Mouse (Mus musculus) megakaryocyte, adult 5-6 weeks (primary cell): Measurements from ENCODE around the gene Psmc4. TPM values are rescaled to one million over a fixed set of nuclear protein-coding genes. Genes with fewer than 3 reads are reported as not detected.

Source experiments
- total RNA-seq, 2 experiments: library from RNA; stranded (forward) in 1 of 2; stranded (reverse) in 1 of 2; fragments of 153-499, 151-499 nt in 1 of 2; fragments of 221-1000, 200-1000 nt in 1 of 2; gene quantifications; 2 replicates each; pipeline versions ENCODE4 v1.2.3 to v1.2.4; 2015 to 2017

The Psmc4 gene
- total RNA-seq, 2 experiments from 2014 or later, result 107 to 114 TPM

Other genes with a start within 250 kb of the Psmc4 start
- 5.9 and 6.2 TPM in 2 replicates for gene Zfp626, start 242.9 kb downstream of the Psmc4 start, total RNA-seq (2015)
- 5.0 and 5.4 TPM in 2 replicates for gene Zfp626, start 242.9 kb downstream of the Psmc4 start, total RNA-seq (2017)
- gene Zfp59, start 211.5 kb downstream of the Psmc4 start, total RNA-seq (2015), result 2.3 and 3.7 TPM in 2 replicates
- gene Zfp59, start 211.5 kb downstream of the Psmc4 start, total RNA-seq (2017), result 2.3 and 3.7 TPM in 2 replicates
- 5.4 and 5.8 TPM in 2 replicates for gene Zfp607a, start 192.6 kb downstream of the Psmc4 start, total RNA-seq (2015)
- gene Zfp607a, start 192.6 kb downstream of the Psmc4 start, total RNA-seq (2017), result 9.0 and 10.0 TPM in 2 replicates
- gene Zfp974, start 120.6 kb downstream of the Psmc4 start, total RNA-seq (2015), result 4.1 and 4.6 TPM in 2 replicates
- gene Zfp974, start 120.6 kb downstream of the Psmc4 start, total RNA-seq (2017), result 4.2 and 5.8 TPM in 2 replicates
- 13.1 and 15.9 TPM in 2 replicates for gene Zfp780b, start 70.9 kb downstream of the Psmc4 start, total RNA-seq (2015)
- gene Zfp780b, start 70.9 kb downstream of the Psmc4 start, total RNA-seq (2017), result 10.6 and 14.1 TPM in 2 replicates
- gene Zfp850, start 36.0 kb downstream of the Psmc4 start, total RNA-seq (2015), result 2.5 and 2.7 TPM in 2 replicates
- 2.8 and 4.5 TPM in 2 replicates for gene Zfp850, start 36.0 kb downstream of the Psmc4 start, total RNA-seq (2017)
- not detected in 2 replicates for gene Fcgbp, start 21.1 kb upstream of the Psmc4 start, total RNA-seq (2015)
- gene Fcgbp, start 21.1 kb upstream of the Psmc4 start, total RNA-seq (2017), result not detected in 2 replicates
- gene 9530053A07Rik, start 79.4 kb upstream of the Psmc4 start, total RNA-seq (2015), result not detected in 2 replicates
- 0.04 TPM in 1 of 2 replicates, not detected in the other for gene 9530053A07Rik, start 79.4 kb upstream of the Psmc4 start, total RNA-seq (2017)
- 75.0 and 75.5 TPM in 2 replicates for gene Fbl, start 119.6 kb upstream of the Psmc4 start, total RNA-seq (2015)
- 85.1 and 88.7 TPM in 2 replicates for gene Fbl, start 119.6 kb upstream of the Psmc4 start, total RNA-seq (2017)
- 3.0 and 3.5 TPM in 2 replicates for gene Dyrk1b, start 129.4 kb upstream of the Psmc4 start, total RNA-seq (2015)
- 2.7 and 5.3 TPM in 2 replicates for gene Dyrk1b, start 129.4 kb upstream of the Psmc4 start, total RNA-seq (2017)
- gene Eid2, start 217.8 kb upstream of the Psmc4 start, total RNA-seq (2015), result 0.68 and 1.1 TPM in 2 replicates
- gene Eid2, start 217.8 kb upstream of the Psmc4 start, total RNA-seq (2017), result 0.40 and 0.57 TPM in 2 replicates
- gene Eid2b, start 227.6 kb upstream of the Psmc4 start, total RNA-seq (2015), result 3.6 and 5.8 TPM in 2 replicates
- gene Eid2b, start 227.6 kb upstream of the Psmc4 start, total RNA-seq (2017), result 2.9 and 3.0 TPM in 2 replicates
- gene Selenov, start 241.1 kb upstream of the Psmc4 start, total RNA-seq (2015), result not detected in 2 replicates
- gene Selenov, start 241.1 kb upstream of the Psmc4 start, total RNA-seq (2017), result not detected in 2 replicates